In genomic region chr6:146010093-146010764, GRCm38 (mm10) we compare ENCODE assay signal across 8 mouse cellular contexts.
DNase-seq lines count a peak whose midpoint lies in the region; ATAC-seq and TF ChIP-seq lines count a peak whose summit lies in the region.

No protein-coding gene starts in this region.

- no peak overlapping the region for H3K4me2 ChIP-seq in heart, postnatal 0 days (ENCODE audit: low read depth, low read length)
- H3K4me2 ChIP-seq in neural tube, embryonic 15.5 days = no peak overlapping the region
- H3K4me2 ChIP-seq in intestine, embryonic 16.5 days (ENCODE audit: low read depth, low read length) = no peak overlapping the region

- H3K4me1 ChIP-seq in heart, postnatal 0 days (ENCODE audit: control insufficient read depth, insufficient read depth) = peaks cover 51% of the 10 kb centered on the region
- peaks cover 30% of the 10 kb centered on the region for H3K4me1 ChIP-seq in neural tube, embryonic 15.5 days
- no peaks in the 10 kb centered on the region for H3K4me1 ChIP-seq in intestine, embryonic 16.5 days (ENCODE audit: control insufficient read depth, insufficient read depth, low read length)

- no peak for TF ChIP-seq CTCF in heart, postnatal 0 days (IDR thresholded peaks at IDR 0.05; ENCODE audit: low read depth)

- H3K27me3 ChIP-seq in heart, postnatal 0 days (ENCODE audit: control insufficient read depth, insufficient read depth, low read length) = no peaks in the 10 kb centered on the region
- no peaks in the 10 kb centered on the region for H3K27me3 ChIP-seq in neural tube, embryonic 15.5 days (replicated peaks)
- H3K27me3 ChIP-seq in intestine, embryonic 16.5 days (replicated peaks; ENCODE audit: control insufficient read depth, insufficient read depth, low read length) = no peaks in the 10 kb centered on the region

- peak; percentile 75 for ATAC-seq in heart, postnatal 0 days (ENCODE audit: insufficient read depth, low read depth)
- peak; percentile 40 for ATAC-seq in neural tube, embryonic 15.5 days (ENCODE audit: low FRiP score)
- ATAC-seq in intestine, embryonic 16.5 days = no peak
- no peak for ATAC-seq in erythroid progenitor cell, adult 5-6 weeks (replicated peaks; ENCODE audit: low FRiP score, poor library complexity, severe bottlenecking)

- DNase-seq in ovary, postnatal 36 days (ENCODE audit: low spot score) = peak; percentile 37
- DNase-seq in ovary, postnatal 10 days (ENCODE audit: low spot score) = no peak
- DNase-seq in fibroblast of lung, adult 2 months (ENCODE audit: low read depth) = peak; percentile 89
- peak; percentile 69 for DNase-seq in heart, postnatal 0 days (ENCODE audit: low spot score)
- peak; percentile 31 to 63 for DNase-seq in layer of hippocampus, adult 18-20 months (ENCODE audit: low spot score in 2 of 2)

- TF ChIP-seq EP300 in heart, postnatal 0 days (IDR thresholded peaks at IDR 0.05; ENCODE audit: low read depth) = no peak; the same call in 1 of the 2 replicates

- H3K9me3 ChIP-seq in heart, postnatal 0 days (replicated peaks; ENCODE audit: control insufficient read depth, low read length) = no peaks in the 10 kb centered on the region
- H3K9me3 ChIP-seq in neural tube, embryonic 15.5 days (replicated peaks) = no peaks in the 10 kb centered on the region
- no peaks in the 10 kb centered on the region for H3K9me3 ChIP-seq in intestine, embryonic 16.5 days (ENCODE audit: control insufficient read depth, low read length)

- H3K9ac ChIP-seq in heart, postnatal 0 days (replicated peaks; ENCODE audit: low read depth, low read length) = peak overlapping the region; percentile 44; the same call in 1 of the 2 replicates
- H3K9ac ChIP-seq in neural tube, embryonic 15.5 days (replicated peaks) = no peak overlapping the region
- no peak overlapping the region for H3K9ac ChIP-seq in intestine, embryonic 16.5 days (ENCODE audit: low read depth, low read length)

- no peak overlapping the region for H3K4me3 ChIP-seq in heart, postnatal 0 days (ENCODE audit: low read depth, low read length)
- H3K4me3 ChIP-seq in neural tube, embryonic 15.5 days (replicated peaks) = no peak overlapping the region
- no peak overlapping the region for H3K4me3 ChIP-seq in intestine, embryonic 16.5 days (ENCODE audit: low read length)

- H3K27ac ChIP-seq in heart, postnatal 0 days (ENCODE audit: low read depth) = peak overlapping the region; percentile 91
- peak overlapping the region; percentile 58 for H3K27ac ChIP-seq in neural tube, embryonic 15.5 days (replicated peaks)
- no peak overlapping the region for H3K27ac ChIP-seq in intestine, embryonic 16.5 days (ENCODE audit: low read length)

- no peaks in the 10 kb centered on the region for H3K36me3 ChIP-seq in heart, postnatal 0 days (replicated peaks; ENCODE audit: control insufficient read depth, insufficient read depth, low read length)
- H3K36me3 ChIP-seq in neural tube, embryonic 15.5 days = no peaks in the 10 kb centered on the region
- H3K36me3 ChIP-seq in intestine, embryonic 16.5 days (ENCODE audit: control insufficient read depth, insufficient read depth, low read length) = no peaks in the 10 kb centered on the region

- 35% methylated on average over 12 of the region's 12 CpGs for WGBS in heart, postnatal 0 days
- WGBS in neural tube, embryonic 15.5 days = 35% methylated on average over 12 of the region's 12 CpGs
- 61% methylated on average over 12 of the region's 12 CpGs for WGBS in intestine, embryonic 16.5 days

Comparison
In these comparisons a context has a peak if more than half of its experiments do, and no peak if none do; other contexts are left out.
1. ATAC-seq: peak in heart, postnatal 0 days (single experiment) and neural tube, embryonic 15.5 days (single experiment); none in intestine, embryonic 16.5 days (single experiment) and erythroid progenitor cell, adult 5-6 weeks (single experiment).